Mouse (Mus musculus) heart, embryonic 10.5 days (tissue): ENCODE data around the gene Efcab8. TPM values are rescaled to one million over a fixed set of nuclear protein-coding genes. Genes with fewer than 3 reads are reported as not detected.

Source experiments
- polyA plus RNA-seq: library from polyadenylated mRNA; unstranded; fragments of >200 nt; fragmentation: Nextera tagmentation; extraction: Ambion mirVana; gene quantifications from 2 replicates; pipeline ENCODE4 v1.2.1, GENCODE M21; 2016

The Efcab8 gene
- polyA plus RNA-seq, 1 experiment from 2014 or later, result not detected

Other genes with a start within 250 kb of the Efcab8 start
- 20.8 and 21.4 TPM in 2 replicates for gene Nol4l, start 250.0 kb upstream of the Efcab8 start, polyA plus RNA-seq
- gene Commd7, start 147.2 kb upstream of the Efcab8 start, polyA plus RNA-seq, result 64.8 and 68.6 TPM in 2 replicates
- gene Dnmt3b, start 130.5 kb upstream of the Efcab8 start, polyA plus RNA-seq, result 10.2 and 17.0 TPM in 2 replicates
- gene Dnmt3c, start 83.3 kb upstream of the Efcab8 start, polyA plus RNA-seq, result 0.10 and 0.12 TPM in 2 replicates
- gene Mapre1, start 38.7 kb upstream of the Efcab8 start, polyA plus RNA-seq, result 311 and 313 TPM in 2 replicates
- gene Sun5, start 91.2 kb downstream of the Efcab8 start, polyA plus RNA-seq, result not detected in 2 replicates
- not detected in 2 replicates for gene Bpifb2, start 95.1 kb downstream of the Efcab8 start, polyA plus RNA-seq
- not detected in 2 replicates for gene Bpifb6, start 120.5 kb downstream of the Efcab8 start, polyA plus RNA-seq
- gene Bpifb3, start 138.3 kb downstream of the Efcab8 start, polyA plus RNA-seq, result not detected in 2 replicates
- gene Bpifb4, start 158.3 kb downstream of the Efcab8 start, polyA plus RNA-seq, result not detected in 2 replicates
- not detected in 2 replicates for gene Bpifa6, start 195.0 kb downstream of the Efcab8 start, polyA plus RNA-seq
- not detected in 2 replicates for gene Bpifa2, start 228.3 kb downstream of the Efcab8 start, polyA plus RNA-seq